Mouse (Mus musculus) layer of hippocampus, postnatal 25 days (tissue): Measurements from ENCODE around the gene Tesk1. TPM values are rescaled to one million over a fixed set of nuclear protein-coding genes. Genes with fewer than 3 reads are reported as not detected.

Experiments used
- DNase-seq, 2 experiments: peaks; one replicate each; pipeline ENCODE4 v3.0.0; 2022; ENCODE audit warnings: mixed read lengths in 2 of 2, low spot score in 1 of 2; ENCODE audit errors: extremely low spot score in 1 of 2
- total RNA-seq, 2 experiments: library from RNA; stranded (reverse); gene quantifications; 2 replicates each; pipeline ENCODE4 v1.2.3; 2021

The Tesk1 gene
- total RNA-seq, 2 experiments from 2014 or later: 74.1 to 77.6 TPM

DNA sequence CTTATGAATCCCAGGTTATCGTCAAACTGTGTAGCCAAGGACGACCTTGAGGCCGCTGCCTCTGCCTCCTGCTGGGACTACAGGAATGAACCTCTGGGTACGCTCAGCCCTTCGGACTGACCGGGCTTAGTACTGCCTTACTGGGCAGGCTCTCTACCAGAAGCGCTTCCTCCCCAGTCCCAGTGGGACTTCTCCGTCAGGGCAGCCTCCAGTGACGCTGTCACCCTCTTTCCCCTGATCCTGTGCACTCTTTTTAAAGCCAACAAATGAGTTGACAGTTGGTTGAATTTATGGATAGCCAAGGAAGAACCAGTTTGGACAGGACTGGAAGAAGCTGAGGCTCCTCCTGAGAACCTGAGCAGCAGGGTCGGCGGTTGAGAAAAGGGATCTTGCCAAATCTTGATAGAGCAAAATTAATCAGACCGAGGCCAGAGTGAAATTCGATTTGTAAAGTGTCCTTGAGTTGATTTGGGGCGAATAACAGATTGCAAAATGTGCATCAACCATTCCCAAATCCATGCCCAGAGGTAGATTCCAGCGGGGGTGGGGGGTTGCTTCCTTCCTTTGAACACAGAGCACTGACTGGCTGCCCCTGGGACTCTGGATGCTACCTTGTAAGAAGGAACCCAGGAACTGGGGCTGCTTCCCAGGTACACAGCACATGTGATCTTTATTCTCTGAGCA, 22.6 kb upstream of the Tesk1 start:
- no peak for DNase-seq

DNA sequence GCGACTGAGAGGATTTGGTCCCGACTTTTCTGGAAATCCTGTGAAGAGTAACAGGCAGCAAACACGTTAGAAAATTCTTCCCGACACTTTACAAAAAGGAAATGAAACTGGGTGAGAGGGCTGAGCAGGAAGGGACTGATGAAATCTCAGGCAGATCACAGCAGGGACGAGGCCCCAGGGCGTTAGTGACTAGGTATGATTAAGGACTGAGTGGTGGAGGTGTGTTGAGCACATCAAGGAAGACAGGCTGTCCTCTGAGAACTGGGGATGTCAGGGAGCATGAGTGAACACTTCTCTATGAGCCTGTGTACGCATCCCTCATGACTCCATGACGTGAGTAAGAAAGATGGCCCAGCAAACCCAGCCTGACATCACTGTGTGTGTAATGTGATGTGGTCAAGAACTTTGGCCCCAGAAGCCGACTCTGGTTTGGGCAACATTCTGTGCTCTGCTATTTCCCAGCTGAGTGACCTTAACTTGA, 21.9 kb upstream of the Tesk1 start:
- no peak for DNase-seq

DNA sequence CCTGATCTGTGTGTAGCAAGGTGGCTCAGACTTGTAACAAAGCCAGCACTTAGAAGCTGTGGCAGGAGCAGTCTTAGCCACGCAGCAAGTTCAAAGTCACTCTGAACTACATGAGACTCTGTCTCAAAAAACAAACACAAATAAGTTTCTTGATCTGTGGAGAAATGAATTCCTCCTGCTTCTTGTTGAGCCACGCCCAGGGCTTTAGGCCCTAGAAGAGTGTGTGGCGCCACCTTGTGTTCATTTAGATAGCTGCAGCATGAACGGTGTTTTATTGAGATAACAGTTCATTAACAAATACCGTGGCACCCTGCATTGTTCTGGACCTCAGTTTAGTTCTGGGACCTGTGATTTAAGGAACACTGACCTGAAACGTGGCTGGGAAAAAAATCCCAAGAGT, 21.4 kb upstream of the Tesk1 start:
- peak; percentile 61 to 73 for DNase-seq

DNA sequence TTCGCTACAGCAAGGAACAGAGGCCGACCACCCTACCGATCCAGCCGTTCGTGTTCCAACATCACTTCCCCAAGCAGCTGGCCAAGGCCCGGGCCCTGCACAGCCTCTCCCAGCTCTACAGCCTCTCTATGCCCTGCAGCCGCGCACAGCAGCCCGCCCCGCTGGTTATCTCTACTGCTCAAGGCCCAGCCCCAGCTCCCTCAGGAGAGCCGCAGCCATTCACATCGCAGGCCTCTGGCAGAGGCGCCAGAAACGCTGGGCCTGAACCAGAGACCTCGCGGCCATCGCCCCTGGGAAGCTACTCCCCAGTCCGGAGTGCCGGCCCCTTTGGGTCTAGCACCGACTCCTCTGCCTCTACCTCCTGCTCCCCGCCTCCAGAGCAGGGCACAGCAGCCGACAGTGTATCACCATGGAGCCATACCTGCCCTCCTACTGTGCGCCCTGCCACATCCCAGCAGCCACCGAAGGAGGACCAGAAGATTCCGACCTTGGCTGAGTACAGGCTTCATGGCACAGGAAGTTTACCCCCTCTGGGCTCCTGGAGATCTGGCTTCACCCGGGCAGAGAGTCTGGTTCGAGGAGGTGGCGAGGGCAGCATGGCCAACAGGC, 20.0 kb upstream of the Tesk1 start:
- no peak for DNase-seq

DNA sequence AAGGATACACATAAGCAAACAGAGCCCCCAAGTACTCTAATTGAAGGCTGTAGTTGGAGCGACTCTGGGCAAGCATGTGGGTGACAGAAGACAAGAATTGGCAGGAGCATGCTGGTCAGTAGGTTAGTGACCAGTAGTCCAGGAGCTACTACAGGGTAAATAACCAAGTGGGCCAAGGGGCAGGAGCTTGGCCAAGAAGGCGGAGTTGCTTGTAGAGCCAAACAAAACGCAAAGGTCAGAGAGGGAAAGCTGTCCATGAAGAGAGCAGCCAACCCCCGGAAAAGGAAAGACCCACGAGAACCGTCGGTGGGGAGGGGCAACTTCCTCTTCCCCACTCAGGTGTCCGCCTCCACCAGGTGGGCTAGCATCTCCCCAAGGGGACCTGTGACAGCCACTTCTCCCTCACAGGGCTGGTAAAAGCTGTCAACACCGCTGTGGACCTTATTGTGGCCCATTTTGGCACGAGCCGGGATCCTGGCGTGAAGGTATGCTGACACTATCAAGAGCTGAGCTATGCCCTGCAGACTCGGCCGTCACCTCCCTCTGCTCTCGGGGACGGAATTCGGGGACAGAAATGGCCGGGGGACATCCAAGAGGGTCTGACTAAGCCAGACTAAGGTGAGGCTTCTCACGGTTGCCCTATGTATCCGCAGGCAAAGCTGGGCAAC, 18.3 kb upstream of the Tesk1 start:
- DNase-seq: no peak

DNA sequence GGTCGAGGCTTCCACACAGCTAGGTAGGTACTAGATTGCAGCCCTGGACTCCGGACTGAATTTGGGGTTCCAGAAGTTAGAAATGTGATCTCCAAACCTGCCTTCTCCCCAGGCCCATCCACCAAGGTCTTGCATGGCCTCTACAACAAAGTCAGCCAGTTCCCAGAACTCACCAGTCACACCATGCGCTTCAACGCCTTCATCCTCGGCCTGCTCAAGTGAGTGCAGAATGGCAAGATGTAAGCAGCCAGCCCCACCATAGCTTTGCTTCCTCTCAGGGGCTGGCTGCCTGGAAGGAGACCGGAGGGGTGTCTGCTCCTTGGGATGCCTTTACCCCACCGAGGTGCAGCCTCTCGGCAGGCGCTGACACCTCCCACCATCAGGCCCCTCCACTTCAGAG, 17.7 kb upstream of the Tesk1 start:
- no peak for DNase-seq

DNA sequence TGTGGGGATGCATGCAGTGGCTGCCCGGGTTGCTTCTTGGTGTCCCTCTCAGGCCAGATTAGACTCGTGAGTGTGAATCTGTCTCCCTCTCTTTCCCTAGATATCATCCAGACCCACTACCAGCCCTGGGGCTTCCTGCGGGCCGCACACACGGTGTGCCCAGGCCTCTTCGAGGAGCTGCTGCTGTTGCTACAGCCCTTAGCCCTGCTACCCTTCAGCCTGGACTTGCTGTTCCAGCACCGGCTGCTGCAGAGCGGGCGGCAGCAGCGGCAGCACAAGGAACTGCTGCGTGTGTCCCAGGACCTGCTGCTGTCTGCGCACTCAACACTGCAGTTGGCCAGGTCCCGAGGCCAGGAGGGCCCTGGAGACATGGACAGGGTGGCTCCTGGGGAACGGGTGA, 16.5 kb upstream of the Tesk1 start:
- DNase-seq: no peak

DNA sequence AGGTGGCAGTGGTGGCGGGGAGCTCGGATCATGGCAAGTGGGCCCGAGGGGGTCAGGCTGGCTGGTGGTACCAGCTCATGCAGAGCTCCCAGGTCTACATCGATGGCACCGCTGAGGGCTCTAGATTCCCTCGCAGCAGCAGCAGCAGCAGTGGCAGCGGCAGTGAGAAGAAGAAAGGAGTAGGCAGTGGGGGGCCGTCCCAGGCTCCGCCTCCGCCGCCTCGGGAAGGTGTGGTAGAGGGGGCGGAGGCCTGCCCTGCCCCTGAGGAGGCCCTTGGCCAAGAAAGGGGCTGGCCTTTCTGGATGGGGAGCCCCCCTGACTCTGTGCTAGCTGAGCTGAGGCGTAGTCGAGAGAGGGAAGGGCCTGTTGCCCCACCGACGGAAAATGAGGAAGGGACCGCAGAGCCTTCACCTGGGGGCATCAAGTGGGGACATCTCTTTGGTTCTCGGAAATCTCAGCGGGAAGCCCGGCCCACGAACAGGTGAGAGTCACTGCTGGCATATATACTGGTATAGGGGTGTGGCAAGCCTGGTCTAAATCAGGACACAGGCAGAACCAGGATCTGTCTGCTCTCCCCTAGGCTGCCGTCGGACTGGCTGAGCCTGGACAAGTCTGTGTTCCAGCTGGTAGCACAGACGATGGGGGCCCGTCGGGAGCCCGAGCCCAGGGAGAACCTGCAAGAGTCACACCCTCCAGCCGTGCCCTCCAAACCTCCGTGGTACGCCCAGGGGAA, 15.9 kb upstream of the Tesk1 start:
- DNase-seq: no peak

DNA sequence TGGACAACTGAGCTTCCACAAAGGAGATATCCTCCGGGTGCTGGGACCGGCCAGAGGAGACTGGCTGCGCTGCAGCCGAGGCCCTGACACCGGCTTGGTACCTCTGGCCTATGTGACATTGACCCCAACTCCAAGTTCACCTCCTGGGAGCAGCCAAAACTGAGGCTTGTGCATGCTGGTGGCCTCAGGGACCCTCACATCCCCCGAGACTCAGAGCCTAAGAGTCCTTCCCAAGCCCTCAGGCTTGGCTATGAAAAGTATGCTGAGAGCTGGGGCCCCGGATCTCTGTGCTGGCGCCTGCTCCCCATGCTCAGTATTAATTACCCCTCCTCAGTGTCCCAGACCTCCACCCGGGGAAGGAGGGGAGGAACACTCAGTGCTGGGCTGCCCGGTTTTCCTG, 15.3 kb upstream of the Tesk1 start:
- no peak for DNase-seq

DNA sequence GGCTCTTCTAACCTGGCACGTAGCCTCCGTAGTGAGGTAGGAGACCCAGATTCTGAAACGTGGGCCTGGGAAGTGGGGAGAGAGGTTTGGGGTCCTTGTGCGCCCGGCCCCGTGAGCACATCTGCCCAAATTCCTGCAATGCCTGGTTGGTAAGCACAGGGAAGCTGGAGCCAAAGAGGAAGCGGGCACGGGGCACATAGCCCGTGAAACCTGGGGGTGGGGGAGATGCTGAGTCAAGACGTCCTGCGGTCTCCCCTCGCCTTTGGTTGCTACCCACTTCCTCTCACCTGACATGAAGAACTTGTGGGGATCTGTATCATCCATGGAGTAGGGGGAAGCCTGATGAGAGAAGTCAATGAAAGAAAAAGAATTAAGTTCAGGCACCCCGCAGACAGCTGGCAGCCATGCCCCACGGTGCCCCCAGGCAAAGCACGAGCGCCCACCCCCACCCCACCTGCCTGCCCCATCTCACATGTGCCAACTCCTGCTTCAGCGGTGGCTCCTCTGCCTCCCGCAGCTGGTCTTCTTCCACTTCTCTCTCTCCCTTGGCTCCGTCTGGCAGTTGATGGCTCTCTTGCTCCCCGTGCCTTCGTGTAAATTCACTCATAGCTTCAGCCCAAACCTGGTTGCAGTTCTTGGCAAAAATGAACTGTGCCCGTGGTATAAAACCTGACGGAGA, 14.1 kb upstream of the Tesk1 start:
- DNase-seq: no peak

DNA sequence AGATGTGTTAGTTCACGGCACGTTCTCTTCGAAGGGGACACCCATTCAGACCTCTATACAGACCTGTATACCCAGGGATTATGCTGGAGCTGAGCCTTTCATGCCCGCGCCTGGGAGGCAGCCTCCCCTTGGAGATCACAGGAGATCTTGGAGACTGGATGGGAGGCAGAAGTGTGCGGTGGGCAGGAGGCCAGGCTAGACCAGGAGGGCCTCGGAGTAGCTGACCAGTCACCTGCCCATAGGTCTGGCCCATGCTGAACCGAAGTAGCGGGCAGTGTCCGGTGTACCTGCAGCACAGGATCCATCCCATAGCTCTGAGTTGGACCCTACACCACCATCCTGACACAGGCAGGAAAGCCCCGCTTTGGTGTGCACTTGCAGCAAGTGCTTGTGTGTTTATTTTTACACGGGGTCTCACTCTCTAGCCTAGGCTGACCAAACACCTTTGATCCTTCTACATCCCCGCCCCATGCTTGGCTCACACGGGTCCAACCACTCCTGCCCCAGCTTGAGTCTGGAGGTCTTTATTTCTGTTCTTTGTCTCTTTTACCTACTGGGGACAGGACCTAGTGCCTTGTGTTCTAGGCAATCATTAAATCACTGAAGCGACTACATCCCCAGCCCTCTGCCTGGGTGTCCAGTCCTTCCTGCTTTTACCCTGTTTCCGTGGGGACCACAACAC, 13.4 kb upstream of the Tesk1 start:
- DNase-seq: no peak

DNA sequence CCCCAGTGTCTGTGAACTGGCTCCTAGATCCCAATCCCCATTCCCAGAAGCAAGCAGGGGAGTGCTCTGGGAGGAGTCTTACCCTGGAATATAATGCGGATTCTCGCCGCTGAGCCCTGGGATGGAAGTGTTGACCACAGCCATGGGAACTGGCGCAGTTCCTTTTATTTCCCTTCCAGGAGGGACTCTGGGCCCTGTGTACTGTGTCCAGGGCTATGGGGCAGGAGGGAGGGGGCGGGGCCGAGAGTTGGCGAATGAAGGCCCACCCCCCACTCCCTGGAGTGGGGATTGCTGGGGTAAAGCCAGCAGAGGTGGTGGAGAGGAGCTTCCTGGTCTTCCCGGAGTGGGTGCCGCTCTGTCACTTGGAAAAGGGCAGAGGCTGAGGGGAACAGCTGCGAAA, 12.8 kb upstream of the Tesk1 start, which contains the start of gene Fam166b:
Fam166b (minus strand) TSS at position 189 of the 400 bp plus-strand sequence.
- DNase-seq: no peak

DNA sequence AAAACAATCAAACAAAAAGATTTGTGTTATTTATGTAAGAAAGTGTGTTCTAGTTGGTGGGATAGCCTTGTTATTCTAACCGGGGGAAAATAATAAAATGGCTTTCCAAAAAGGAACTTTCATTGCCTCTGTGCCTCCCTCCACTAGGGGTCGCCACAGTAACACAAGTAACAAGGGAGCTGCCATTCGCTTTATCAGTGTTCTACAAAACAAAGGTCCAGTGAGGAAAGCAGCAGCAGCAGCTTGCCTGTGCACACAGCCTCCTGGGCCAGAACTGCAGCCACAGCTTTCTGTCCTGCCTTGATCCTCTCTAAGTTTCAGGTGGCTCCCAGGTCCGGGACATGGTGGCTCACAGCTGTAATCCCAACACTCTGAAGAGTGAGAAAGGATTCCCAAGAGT, 10.0 kb upstream of the Tesk1 start:
- peak; percentile 56 to 89 for DNase-seq

DNA sequence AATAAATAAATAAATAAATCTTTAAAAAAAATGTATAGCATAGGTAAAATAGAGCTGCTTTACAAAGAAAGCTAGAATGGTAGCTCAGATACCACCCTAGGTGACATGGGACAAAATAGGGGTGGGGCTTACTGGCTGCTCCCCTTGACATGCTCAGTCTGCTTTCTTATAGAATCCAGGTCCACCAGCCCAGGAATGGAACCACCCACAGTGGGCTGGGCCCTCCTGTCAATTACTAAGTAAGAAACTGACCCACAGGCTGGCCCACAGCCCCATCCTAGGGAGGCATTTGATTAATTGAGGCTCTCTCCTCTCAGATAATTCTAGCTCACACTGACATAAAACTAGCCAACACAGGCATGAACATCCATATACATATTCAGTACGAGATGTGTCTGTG, 8.9 kb upstream of the Tesk1 start:
- no peak for DNase-seq

DNA sequence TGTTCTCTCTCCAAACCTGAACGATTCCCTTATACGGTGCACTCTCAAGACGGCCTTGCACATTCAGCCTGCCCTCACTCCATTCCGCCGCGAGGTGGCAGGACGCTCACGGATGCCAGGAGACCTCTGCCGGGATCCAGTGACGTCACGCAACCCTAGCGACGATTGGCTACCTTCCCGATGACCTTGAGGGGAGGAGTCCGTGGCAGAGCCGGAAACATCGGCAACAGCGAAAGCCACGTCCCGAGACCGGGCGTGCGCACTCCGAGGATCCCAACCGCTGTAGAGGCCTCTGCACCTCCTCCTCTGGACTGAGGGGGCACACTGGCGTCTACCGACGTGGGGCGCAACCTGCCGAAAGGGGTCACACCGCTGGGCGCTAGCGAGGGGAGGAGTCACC, 305 bp downstream of the Tesk1 start:
- peak; percentile 98 for DNase-seq

DNA sequence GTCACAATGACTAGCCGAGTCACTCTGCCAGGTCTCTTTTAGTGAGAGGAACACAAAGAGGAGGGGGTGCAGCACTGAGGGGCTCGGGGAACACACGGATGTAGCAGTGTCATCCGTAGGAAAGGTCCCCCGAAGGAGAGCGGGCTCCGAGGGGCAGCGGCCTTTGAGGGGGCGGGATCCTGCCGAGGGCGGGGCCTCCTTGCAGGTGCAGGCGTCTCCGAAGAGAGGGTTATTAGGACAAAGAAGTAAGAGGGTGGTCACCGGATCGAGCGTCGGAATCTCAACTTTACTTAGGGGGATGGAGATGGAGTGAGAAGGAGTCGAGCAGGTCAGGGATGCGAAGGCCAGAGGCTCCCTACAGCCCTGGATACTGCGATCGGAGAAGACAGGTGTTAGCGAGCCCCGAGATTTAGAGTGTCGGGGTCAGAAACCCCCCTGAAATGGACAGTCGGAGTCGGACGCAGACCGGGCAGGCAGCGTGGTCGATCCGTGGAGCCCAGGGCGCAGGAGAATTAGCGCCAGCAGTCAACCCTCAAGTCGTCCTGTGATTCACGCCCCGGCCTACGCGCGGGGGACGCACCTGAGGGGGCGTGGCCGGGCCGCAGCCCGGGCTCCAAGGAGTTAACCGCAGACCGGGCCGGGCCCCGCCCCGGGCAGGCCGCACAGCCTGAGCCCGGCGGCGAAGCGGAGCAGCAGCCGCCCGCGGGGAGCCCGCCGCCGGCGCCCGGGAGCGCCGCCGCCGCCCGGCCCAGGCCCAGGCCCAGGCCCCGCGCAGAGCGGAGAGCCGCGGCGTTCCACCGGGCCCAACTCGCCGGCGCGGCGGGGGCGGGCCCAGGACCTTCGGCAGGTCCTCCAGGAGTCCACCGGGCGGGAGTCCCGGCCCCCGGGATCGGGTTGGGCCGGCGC, 970 bp downstream of the Tesk1 start:
- DNase-seq: peak; percentile 46 to 62

DNA sequence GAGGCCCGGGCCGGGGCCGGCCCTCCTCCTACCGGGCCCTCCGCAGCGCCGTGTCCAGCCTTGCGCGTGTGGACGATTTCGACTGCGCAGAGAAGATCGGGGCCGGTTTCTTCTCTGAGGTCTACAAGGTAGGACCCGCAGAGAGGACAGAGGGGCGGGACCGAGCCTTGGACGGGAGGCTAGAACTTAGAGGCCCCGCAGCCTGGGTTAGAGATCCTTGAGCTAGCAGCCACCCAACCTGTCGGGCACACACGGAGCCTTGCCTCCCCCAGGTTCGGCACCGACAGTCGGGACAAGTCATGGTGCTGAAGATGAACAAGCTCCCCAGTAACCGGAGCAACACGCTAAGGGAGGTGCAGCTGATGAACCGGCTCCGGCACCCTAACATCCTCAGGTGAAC, 1.8 kb downstream of the Tesk1 start:
- no peak for DNase-seq

DNA sequence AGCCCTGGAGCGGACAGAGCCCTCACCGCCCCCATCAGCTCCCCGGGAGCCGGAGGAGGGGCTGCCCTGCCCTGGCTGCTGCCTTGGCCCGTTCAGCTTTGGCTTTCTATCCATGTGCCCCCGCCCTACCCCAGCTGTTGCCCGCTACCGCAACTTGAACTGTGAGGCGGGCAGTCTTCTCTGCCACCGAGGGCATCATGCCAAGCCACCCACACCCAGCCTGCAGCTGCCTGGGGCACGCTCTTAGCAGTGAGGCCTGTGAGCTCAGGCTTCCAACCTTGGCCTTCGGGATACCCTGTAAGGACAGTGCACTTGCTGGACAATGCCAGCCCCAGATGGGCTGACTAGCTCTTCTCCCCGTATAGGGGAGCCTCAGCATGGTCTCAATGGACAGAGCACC, 5.5 kb downstream of the Tesk1 start:
- DNase-seq: no peak

DNA sequence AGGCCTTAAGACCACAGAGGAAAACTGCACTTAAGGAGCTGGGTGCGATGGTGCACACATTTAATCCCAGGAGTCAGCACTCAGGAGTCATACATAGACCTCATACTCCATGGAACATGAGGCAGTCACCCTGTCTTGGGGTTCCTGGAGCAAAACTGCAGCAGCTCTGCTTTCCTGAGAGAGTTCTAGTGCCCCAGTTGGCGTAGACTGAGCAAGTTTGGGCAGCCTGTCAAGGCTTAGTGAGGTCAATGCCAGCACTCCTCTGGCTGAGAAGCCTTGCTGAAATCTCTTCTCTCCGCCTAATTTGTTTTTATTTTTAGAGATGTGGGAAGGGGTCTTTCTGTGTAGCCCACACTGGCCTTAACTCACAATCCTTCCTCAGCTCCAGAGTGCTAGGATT, 6.8 kb downstream of the Tesk1 start:
- DNase-seq: no peak
